Mouse (Mus musculus) kidney, postnatal 14 days (tissue): ENCODE measurements around the gene Naa25.

Experiments used
- DNase-seq: peaks from one replicate; pipeline ENCODE4 v3.0.0; 2022; ENCODE audit warnings: mixed read lengths

Naa25 gene

DNA sequence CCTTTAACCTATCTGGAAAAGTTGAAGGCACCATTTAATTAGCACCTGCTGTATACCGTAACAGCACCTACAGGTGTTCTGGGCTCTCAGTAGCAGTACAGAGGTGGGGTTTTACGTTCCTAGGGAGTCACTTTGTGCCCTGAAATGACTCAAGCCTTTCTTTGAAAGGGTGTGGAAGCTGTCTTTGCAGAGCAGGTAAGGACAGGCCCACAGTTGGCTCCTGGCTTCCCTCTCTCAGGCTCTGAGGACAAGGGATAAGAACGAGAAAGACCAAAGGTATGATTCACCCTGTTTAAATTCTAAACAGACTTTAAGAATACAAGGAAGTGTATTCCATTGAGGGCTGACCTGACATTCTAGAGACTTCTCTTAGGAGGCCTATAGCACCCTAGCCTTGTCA is 4.3 kb upstream of the Naa25 start:
- DNase-seq, result no peak

DNA sequence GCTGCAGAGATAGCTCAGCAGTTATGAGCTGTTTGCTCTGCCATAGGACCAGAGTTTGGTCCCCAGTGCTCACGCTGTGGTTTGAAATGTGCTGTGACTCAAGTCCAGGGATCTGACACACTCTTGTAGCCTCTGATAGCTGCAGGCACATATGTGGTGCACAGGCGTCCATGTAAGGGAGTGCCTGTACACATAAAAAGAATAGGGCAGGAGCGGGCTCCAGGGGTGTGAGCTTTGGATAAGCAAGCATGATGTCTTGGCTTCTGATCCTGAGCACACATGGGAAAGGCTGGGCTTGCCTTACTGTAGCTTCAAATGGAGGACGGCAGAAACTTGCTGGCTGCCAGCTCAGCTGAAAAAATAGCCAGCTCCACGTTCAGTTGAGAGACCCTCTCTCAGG is 2.1 kb upstream of the Naa25 start:
- no peak for DNase-seq

DNA sequence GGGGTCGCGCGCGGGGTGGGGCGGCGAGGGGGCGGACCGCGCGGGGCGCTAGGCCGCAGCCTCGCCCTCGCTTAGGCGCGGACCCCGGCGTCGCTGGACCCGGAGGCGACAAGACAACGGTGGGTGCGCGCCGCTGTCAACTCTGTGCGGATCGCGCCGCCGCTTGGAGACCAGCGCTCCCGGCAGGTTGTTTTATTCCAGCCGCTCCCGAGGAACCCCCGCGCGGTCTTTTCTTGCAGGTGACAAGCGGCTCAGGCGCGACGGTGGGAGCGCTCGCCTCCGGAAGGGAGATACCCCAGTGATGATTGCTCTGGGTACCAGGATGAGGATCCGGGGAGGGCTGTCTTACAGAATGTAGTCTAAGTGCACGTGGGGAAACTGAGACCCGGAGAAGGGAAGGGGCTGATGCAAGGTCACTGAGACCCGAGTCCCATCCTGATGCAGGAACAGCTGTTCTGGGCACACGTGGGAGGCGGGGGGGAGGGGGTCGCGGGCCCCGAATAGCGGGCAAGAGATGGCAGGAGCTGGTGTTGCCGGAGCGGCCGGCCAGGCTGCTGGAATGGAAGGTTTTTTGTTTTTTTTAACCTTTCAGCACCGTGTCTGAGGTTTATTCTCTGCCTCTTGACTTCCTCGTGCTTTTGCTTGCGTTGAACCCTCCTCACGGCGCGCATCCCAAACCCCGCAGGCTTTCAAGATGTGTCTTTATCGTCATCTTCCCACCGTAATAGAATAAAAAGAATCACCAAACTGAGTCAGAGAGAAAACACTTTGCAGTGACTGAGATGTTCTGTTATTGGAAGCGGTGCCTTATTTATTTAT is 619 bp downstream of the Naa25 start:
- no peak for DNase-seq

DNA sequence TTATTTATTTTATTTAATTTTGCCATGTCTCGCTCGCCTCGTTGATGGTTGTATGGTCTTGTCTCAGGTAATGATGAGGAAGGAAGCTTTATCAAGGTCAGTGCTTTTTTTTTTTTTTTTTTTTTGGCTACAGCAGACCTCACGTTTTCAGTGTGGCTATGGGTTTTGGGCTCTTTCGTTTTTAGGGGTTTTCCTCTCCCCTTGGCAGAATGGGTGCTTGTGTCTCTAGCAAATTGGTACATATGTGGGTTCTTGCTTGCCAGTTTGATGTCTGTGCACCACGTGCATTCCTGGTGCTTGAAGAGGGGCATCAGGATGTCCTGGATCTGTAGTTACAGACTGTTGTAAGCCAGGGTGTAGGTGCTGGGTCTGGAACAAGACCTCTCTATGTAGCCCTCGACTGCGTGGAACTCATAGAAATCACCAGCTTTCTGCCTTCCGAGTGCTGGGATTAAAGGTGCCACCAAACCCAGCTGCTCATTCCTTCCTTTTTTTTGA is 1.3 kb downstream of the Naa25 start:
- DNase-seq, result no peak

DNA sequence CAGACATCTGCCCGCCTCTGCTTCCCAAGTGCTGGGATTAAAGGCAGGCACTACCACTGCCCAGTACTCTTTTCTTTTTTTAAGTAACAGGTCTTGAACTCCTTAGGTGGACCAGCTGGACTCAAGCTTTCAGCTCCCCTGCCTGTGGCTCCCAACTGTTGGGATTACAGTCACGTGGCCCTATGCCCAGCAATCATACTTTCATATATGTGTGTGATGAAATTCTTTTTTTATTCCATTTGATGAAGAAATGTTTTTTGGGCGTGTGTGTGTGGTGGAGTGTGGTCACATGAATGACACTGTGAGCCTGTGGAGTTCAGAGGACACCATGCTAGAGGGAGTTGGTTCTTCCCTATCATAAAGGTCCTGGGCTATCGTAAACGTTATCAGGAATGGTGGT is 1.8 kb downstream of the Naa25 start:
- DNase-seq, result no peak

DNA sequence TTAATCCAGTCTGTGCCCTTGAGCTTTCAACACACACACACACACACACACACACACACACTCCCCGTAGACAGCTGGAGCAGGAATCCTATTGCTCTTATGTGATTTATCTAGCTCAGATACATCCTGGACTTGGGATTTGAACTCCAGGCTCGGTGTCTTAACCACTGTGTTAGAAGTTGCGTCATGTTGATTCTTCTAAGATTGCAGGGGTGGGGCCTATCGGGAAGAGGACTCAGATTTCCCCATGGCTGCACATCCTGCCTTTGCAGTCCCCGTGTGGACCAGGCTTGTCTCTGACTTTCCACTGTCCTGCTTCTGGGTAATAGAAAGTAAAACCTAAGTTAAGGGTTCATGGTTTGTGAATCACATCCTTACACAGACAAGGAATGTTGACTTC is 2.3 kb downstream of the Naa25 start:
- DNase-seq, result no peak

DNA sequence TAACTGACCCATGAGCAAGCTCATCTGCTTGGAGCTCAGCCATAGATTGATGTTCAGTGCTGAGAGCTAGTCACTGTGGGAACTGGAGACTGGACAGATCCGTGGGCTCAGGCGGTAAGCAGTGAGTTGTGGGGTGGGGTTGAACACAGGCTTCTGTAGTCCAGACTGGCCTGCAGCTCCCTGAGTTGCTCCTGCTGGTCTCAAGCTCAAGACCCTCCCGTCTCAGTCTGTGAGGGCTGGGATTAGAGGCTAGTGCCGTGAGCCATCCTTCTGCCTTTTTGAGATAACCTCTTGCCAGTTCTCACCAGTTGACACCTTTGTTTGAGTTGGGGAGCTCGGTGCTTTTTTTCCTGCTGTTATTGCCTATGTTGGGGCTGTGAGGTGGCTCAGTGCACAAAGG is 3.1 kb downstream of the Naa25 start:
- DNase-seq, result no peak

DNA sequence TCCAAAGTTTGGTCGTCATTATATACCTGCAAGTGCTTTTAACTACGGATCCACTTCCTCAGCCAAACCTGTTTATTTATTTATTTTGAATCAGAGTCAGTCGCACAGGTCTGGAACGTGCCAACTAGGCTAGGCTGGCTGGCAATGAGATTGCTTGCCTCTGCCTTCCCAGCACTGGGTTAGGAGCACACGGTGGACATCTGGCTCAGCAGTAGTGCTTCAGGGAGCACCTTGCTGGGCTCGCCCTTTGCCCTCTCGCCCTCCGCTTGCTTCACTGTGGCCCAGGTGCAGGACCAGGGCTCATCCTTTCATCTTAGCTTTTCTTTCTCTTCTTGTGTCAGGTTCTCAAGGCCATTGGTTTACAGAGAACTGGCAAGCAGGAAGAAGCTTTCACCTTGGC is 10.1 kb downstream of the Naa25 start:
- no peak for DNase-seq

DNA sequence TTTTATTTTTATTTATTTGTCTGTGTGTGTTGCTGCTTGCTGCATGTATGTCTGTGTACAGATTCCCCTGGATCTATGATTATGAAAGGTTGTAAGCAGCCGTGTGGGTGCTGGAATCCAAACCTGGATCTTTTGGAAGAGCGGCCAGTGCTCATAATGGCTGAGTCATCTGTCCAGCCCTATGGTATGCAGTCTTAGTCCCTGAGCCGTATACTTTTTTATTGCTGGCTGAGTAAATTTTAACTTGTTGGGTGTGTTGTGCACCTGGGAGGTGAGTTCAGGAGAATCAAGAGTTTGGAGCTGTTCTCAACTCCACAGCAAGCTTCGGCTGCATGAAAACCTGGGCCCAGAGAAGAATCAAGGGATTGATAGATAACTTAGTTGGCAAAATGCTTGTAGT is 13.2 kb downstream of the Naa25 start:
- DNase-seq, result no peak

DNA sequence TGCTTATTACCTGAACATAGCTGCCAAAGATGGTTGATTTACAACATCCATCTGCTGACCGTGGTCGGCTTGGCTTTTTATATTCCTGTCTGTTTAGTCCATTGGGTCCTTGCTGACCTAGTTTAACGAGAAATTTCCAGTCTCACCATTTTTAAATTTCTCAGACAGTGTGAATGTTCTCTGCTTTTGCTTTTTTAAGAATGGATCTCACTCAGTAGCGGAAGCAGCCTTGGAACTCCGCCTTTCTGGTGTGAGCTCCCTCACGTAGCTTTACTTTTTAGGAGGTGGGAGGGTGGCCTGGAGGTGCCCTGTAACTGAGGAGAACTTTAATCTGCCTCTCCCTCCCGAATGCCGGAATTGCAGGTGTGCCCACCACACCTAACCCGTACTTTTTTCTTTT is 23.0 kb downstream of the Naa25 start:
- DNase-seq, result no peak

DNA sequence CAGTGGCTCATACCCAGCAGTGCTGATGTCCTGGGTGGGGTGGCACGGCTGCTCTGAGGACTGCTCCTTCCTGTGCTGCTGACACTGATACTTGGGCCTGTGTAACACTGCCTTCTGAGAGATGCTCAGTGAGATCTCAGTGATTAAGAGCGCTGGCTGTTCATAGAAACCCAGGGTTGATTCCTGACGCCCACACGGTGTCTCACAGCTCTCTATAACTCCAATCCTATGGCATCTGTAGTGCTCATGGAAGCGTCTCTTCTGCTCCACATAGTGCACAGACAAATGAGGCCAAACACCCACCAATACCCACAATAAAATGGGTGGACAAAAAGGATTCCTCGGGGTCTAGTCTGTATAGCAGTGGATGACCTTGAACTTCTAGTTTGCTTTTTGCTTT is 25.1 kb downstream of the Naa25 start:
- no peak for DNase-seq

DNA sequence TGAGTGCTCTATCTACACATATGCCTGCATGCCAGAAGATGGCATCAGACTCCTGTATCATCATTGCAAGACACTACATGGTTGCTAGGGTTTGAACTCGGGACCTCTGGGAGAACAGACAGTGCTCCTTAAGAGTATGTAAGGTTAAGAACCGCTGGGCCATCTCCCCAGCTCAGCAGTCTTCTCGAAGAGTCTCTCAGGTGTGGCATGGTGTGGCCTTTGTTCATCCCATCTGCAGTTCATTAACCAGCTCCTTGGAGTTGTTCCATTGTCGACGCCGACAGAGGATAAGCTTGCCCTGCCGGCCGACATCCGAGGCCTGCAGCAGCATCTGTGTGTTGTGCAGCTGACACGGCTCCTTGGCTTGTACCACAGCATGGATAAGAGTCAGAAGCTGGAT is 25.6 kb downstream of the Naa25 start:
- DNase-seq, result peak; percentile 83

DNA sequence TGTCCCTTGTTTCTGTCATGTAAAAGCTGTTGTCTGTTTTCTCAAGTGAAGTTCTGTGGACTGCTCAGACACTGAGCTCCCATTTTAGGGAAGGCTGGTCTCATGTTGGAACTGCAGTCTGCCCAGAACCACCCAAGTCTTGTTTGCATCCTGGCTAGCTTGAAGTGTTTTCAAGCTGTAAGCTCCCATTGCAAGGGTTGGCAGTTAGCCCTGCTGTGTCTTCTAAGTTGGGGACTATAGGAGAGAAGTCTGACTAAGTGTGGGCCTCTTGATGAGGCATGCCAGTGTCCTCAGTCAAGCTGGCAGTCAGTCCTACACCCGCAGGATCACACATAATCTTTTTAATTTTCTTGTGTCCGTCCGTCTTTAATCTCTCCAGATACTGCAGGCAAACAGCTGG is 31.2 kb downstream of the Naa25 start:
- DNase-seq, result no peak

DNA sequence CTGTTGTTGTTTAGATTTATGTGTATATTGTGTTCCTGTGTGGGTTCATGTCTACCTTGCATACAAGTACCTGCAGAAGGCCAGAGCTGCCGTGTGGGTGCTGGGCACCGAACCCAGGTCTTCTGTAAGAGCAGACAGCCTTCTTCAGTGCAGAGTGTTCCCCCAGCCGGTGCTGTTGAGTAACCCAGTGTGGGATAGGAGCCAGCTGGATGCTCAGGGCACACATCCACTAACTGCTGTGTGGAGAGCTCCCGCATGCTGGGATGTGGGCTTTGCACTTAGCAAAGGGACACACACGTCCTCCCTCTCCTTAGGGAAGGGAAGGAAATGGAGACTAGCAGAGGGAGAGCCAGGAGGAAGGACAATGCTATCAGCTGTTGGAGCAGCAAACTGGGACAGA is 40.4 kb downstream of the Naa25 start:
- no peak for DNase-seq

DNA sequence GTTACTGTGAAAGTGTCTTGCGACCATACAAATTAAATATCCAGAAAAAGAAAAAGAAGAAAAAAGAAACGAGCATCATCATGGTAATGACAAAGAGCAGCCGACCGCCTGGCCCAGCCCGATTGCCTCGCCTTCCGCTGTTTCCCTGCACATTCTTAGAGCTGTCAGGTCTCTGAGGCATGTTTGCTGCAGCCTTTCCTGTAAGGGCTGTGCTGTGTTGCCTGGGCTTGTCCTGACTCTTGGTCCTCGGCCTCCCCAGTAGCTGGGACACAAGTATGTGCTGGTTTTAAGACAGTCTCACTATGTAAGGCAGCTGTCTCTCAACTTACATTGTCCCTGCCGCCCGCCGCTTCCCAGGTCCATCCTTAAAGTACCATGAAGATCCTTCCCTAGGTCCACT is 41.0 kb downstream of the Naa25 start:
- DNase-seq, result no peak

DNA sequence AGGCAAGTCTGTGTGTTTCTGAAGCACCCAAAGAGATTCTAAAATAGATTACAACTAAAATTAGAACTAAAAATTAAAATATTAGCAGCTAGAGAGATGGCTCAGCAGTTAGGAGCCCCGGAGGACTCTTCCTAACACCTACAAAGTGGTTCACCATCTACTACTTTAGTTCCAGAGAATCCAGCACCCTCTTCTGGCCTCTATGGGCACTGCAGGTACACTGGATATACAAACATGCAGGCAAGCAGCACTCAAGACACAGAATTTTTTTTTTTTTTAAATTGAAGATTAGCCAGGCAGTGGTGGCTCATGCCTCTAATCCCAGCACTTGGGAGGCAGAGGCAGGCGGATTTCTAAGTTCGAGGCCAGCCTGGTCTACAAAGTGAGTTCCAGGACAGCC is 45.8 kb downstream of the Naa25 start:
- peak; percentile 47 for DNase-seq

DNA sequence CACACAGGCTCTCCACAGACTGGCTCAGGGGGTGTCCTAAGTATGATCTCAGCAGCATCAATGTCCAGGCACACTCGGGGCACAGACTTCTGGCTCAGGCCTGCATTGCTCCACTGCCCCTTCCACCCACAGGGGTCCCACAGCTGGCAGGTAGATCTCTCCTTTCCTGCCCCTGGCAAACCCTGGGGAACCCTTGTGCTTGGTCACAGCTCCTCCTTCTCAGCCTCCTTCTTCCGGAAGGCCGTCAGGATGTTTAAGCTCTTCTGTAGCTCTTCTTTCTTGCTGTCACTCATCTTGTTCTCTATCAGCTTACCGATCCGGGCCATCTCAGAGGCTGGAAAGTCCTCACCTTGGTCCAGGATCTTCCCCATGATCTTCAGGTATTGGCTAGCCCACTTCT is 47.1 kb downstream of the Naa25 start:
- DNase-seq, result no peak

DNA sequence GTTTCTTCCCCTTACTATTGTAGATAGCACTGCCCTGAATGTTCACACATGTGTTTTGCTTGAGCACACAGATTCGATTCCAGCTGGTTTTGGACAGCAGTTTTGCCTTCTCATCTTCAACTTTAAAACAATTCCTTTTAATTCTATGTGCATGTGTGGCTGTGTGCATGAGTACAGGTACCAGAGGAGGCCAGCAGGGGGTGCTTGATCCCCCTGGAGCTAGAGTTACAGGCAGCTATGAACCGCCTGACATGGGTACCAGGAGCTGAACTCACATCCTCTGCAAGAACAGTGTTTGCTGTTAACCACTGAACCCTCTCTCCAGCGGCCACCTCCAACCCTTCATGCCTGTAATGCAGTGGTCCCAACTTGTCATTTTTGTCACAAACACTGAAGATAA is 50.7 kb downstream of the Naa25 start:
- DNase-seq, result no peak

DNA sequence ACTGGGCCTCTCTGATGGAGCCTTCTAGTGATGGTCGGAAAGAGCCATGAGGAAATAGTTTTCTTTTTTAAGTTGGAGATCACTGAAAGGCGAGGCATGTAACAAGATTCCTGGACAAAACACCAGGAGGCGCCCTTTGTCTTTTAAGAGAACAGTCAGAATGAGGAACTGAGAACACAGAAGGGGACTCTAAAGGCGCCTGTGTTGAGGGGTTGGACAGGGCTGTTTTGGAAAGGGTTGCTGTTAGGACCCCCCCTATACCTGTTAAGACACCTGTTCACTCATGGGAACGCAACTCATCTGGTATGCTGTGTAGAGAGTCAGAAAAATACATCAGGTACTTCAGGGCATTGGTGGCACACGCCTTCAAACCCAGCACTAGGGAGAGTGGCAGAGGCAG is 52.2 kb downstream of the Naa25 start:
- peak; percentile 64 for DNase-seq

DNA sequence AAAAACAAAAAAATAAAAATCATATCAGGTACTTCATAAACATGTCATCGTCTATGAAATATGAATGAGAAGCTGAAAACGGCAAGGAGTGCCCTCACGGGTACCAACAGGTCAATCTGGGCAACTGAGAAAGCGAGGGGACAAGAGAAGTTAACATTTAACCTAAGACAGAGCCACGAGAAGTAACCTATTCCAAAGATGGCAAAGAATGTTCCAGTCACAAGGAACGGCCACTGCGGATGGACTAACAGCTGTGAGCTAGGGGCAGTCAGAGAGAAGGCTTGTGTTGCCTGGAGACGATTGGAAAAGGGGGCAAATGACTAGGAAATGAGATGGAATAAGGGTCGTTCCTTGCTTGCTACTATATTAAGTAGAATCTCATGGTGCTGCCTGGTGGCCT is 52.7 kb downstream of the Naa25 start:
- DNase-seq, result peak; percentile 49

DNA sequence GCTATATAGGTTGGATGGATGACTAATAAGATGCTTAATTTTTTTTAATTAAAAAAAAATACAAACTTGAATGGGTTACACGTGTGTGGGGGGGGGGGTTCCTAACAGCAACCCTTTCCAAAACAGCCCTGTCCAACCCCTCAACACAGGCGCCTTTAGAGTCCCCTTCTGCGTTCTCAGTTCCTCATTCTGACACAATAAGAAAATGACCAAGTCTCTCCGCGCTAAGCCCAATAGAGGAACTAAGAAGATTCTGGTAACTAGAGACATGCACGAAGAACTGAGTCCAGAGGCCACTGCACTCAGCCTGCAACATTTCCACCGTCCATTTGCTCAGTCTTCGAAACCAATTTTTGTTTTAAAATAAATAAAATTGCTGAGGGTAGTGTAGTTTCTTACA is 53.5 kb downstream of the Naa25 start:
- DNase-seq, result no peak

DNA sequence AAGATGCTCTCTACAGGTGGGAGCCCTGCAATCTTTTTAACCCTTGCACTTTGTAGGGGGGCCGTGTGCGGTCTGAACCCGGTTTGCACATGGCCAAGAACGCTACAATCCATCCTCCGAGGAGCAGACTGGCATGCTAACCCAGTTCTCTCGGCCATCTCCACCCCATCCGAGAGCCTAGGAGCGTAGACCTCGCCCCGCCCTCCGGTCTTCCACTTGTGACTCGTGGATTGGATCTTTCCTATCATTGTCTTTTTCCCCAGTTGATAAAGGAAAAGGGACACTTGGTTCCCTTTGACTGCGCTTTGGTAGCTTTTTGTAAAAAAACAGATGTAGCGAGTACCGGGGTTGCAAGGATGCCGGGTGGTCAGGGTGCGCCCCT is 53.9 kb downstream of the Naa25 start, which contains the start of gene Tmem116:
Gene Tmem116, plus strand, starts transcription at position 250 of the 382 bp plus-strand sequence.
- DNase-seq, result peak; percentile 44

DNA sequence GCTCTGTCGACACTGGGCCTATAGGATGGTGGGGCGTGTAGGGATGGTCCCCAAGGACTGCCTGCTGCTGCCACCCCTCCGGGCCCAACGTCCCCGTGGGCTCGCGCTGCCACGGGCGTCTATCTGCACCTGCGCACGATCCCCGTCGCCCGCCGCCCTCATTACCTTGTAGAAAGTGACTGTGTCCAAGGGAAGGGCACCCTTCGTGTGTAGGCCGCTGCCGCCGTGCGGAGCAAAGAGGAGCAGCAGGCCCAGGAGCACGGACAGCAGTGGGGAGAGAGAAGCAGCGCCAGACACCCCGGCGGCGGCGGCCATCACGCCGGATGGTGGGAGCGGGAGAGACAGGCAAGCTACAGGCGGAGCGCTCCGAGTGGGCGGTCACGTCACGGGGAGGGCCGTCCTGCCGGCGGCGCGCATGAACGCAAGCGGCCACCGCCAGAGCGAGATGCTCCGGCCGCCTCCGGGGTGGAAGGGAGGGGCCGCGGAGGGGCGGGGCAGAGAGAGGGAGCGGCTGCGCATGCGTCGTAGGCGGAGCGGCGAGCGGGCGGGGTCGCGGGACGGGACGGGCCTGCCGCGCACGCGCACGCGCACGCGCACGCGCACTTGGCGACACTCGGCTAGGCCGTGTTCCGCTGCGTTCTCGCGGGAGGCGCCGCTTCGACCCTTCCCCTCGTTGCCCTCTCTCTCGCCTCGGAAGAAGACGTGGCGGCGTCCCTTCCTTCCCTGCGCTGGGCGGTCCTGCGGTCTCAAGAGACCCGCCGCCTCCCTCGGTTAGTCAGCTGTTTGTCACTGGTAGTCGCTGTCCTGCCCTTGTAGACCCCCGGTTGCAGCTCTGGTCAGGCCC is 54.5 kb downstream of the Naa25 start, which contains the start of gene Erp29:
Gene Erp29, minus strand, starts transcription at position 481 of the 844 bp plus-strand sequence.
- peak; percentile 99 for DNase-seq

DNA sequence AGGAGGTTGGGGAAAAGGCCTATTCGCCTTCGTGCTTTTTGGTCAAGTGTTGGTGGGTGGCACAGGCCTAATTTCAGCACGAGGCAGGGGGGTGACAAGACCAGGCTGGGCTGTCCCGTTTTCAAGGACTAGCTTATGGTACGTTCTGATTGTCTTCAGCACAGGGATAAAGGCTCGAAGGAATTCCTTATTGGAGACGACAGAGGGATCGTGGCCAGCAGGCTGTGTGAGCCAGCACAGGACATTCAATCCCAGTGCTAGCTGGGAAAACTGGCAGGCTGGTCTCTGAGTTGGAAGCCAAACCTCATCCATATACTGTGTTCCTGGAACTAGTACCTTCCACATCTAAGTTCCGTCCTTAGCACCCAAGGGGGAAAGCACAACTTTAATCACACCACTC is 55.2 kb downstream of the Naa25 start:
- no peak for DNase-seq
